Comparison of ENCODE assay signal across 22 mouse cellular contexts in genomic region chr12:89854355-89854754, GRCm38 (mm10).
A peak's percentile ranks its signal among the peaks of the same experiment; 100 is the strongest.
DNase-seq lines count a peak whose midpoint lies in the region; ATAC-seq and TF ChIP-seq lines count a peak whose summit lies in the region.
"Had no signal": no experiment of that assay in that cellular context is flagged by ENCODE, and none has a peak within 500 bp of the region (broad histone marks: within the 10 kb centered on the region; RNA-seq: fewer than 3 reads in every experiment).

No protein-coding gene starts in this region.

- DNase-seq in hindbrain, embryonic 10.5 days (ENCODE audit: low spot score) = no peak
- DNase-seq in brain, adult 2 months (ENCODE audit: low read depth, low spot score) = peak; percentile 49
- DNase-seq in brain, embryonic 14.5 days (ENCODE audit: low read depth) = peak; percentile 52
- no peak for DNase-seq in T-cell, adult 2 months (ENCODE audit: low spot score)
- DNase-seq: adrenal gland, postnatal 10 days; cerebellum, adult 9-10 months; gastrocnemius, postnatal 14 days; heart, adult 11 months; kidney, adult 2 months; layer of hippocampus, adult 9-11 months; lung, adult 18-20 months; lung, postnatal 10 days; right cerebral cortex, postnatal 14 days had no signal

- H3K9me3 ChIP-seq in hindbrain, embryonic 13.5 days = no peaks in the 10 kb centered on the region
- no peaks in the 10 kb centered on the region for H3K9me3 ChIP-seq in hindbrain, embryonic 10.5 days
- no peaks in the 10 kb centered on the region for H3K9me3 ChIP-seq in limb, embryonic 12.5 days
- H3K9me3 ChIP-seq: liver, embryonic 12.5 days had no signal

- ATAC-seq in hindbrain, embryonic 13.5 days (ENCODE audit: low FRiP score) = no peak
- ATAC-seq in limb, embryonic 12.5 days (ENCODE audit: insufficient number of reproducible peaks, insufficient read depth, low FRiP score, low TSS enrichment, low read depth) = no peak; the same call in 1 of the 2 replicates
- ATAC-seq in inflammation-experienced regulatory T-cells, adult 6 months = no peak
- ATAC-seq: liver, embryonic 12.5 days had no signal

- no peaks in the 10 kb centered on the region for H3K27me3 ChIP-seq in hindbrain, embryonic 13.5 days
- H3K27me3 ChIP-seq in hindbrain, embryonic 10.5 days (ENCODE audit: insufficient read depth, poor library complexity, severe bottlenecking) = no peaks in the 10 kb centered on the region
- no peaks in the 10 kb centered on the region for H3K27me3 ChIP-seq in limb, embryonic 12.5 days
- H3K27me3 ChIP-seq: liver, embryonic 12.5 days had no signal

- WGBS in hindbrain, embryonic 13.5 days = 39% methylated on average over 4 of the region's 4 CpGs
- WGBS in hindbrain, embryonic 10.5 days = 47% methylated on average over 4 of the region's 4 CpGs
- WGBS in limb, embryonic 12.5 days = 13% methylated on average over 4 of the region's 4 CpGs

- TF ChIP-seq POLR2A in brain, embryonic 14.5 days (IDR thresholded peaks at IDR 0.05; ENCODE audit: borderline replicate concordance, extremely low read depth, insufficient read depth, insufficient read length, poor library complexity, severe bottlenecking) = no peak

- H3K4me3 ChIP-seq in hindbrain, embryonic 13.5 days = no peak overlapping the region
- H3K4me3 ChIP-seq in hindbrain, embryonic 10.5 days = no peak overlapping the region
- no peak overlapping the region for H3K4me3 ChIP-seq in limb, embryonic 12.5 days (replicated peaks)
- H3K4me3 ChIP-seq: liver, embryonic 12.5 days; myocyte had no signal

- no peak for TF ChIP-seq CTCF in brain, embryonic 14.5 days (IDR thresholded peaks at IDR 0.05; ENCODE audit: borderline replicate concordance, extremely low read depth, insufficient read depth, insufficient read length)

- H3K4me1 ChIP-seq in hindbrain, embryonic 13.5 days (replicated peaks) = peaks cover 13% of the 10 kb centered on the region
- peaks cover 14% of the 10 kb centered on the region for H3K4me1 ChIP-seq in hindbrain, embryonic 10.5 days (replicated peaks)
- H3K4me1 ChIP-seq in limb, embryonic 12.5 days (replicated peaks) = peaks cover 10% of the 10 kb centered on the region; the same call in 1 of the 2 replicates
- H3K4me1 ChIP-seq: liver, embryonic 12.5 days had no signal

- H3K27ac ChIP-seq in hindbrain, embryonic 13.5 days = peak overlapping the region; percentile 45; the same call in 1 of the 2 replicates
- no peak overlapping the region for H3K27ac ChIP-seq in hindbrain, embryonic 10.5 days
- no peak overlapping the region for H3K27ac ChIP-seq in limb, embryonic 12.5 days
- H3K27ac ChIP-seq: kidney, postnatal 0 days; liver, embryonic 12.5 days; stomach, postnatal 0 days had no signal

- no peak overlapping the region for H3K4me2 ChIP-seq in hindbrain, embryonic 13.5 days
- peak overlapping the region; percentile 27 for H3K4me2 ChIP-seq in limb, embryonic 12.5 days
- H3K4me2 ChIP-seq: heart, embryonic 11.5 days; liver, embryonic 12.5 days; midbrain, embryonic 11.5 days had no signal

- H3K9ac ChIP-seq in hindbrain, embryonic 13.5 days = no peak overlapping the region
- H3K9ac ChIP-seq in limb, embryonic 12.5 days (replicated peaks) = no peak overlapping the region
- H3K9ac ChIP-seq: liver, embryonic 12.5 days had no signal

- no peaks in the 10 kb centered on the region for H3K36me3 ChIP-seq in hindbrain, embryonic 13.5 days
- no peaks in the 10 kb centered on the region for H3K36me3 ChIP-seq in hindbrain, embryonic 10.5 days
- H3K36me3 ChIP-seq in limb, embryonic 12.5 days = no peaks in the 10 kb centered on the region
- H3K36me3 ChIP-seq: liver, embryonic 12.5 days had no signal

Comparison
In these comparisons a context has a peak if more than half of its experiments do, and no peak if none do; other contexts are left out.
1. DNase-seq: peak in brain, adult 2 months (single experiment) and brain, embryonic 14.5 days (single experiment); none in hindbrain, embryonic 10.5 days (single experiment) and T-cell, adult 2 months (single experiment).